Mouse (Mus musculus): ENCODE measurements around the gene Acvr1b.

GRCm38 (mm10) chr15:101175131-101175460 is 1.2 kb downstream of the Acvr1b start:
- no peak for TF ChIP-seq GATA1 (IDR thresholded peaks at IDR 0.05; ENCODE audit: borderline replicate concordance, low read length)
- no peak for TF ChIP-seq FLI1 (IDR thresholded peaks at IDR 0.05; ENCODE audit: low read length)

Data from megakaryocyte, embryonic 14.5 days (primary cell).